Comparison of ENCODE assay signal across 7 mouse cellular contexts in genomic region chrX:153155322-153155721, GRCm38 (mm10). TPM values are rescaled to one million over a fixed set of nuclear protein-coding genes. Genes with fewer than 3 reads are reported as not detected.
A peak's percentile ranks its signal among the peaks of the same experiment; 100 is the strongest.
DNase-seq lines count a peak whose midpoint lies in the region; ATAC-seq and TF ChIP-seq lines count a peak whose summit lies in the region.

No protein-coding gene starts in this region.

- H3K4me3 ChIP-seq in kidney, embryonic 14.5 days (ENCODE audit: low read length): no peak overlapping the region
- H3K4me3 ChIP-seq in ES-Bruce4 (ENCODE audit: low read depth, low read length): no peak overlapping the region

- peak; percentile 11 for DNase-seq in kidney, adult 9 months
- DNase-seq in B cell, adult 2 months: peak; percentile 34 to 43
- peak; percentile 4 for DNase-seq in c-Kit-positive CD71-positive TER-119-positive erythroid progenitor cells, embryonic 14.5 days (ENCODE audit: low spot score)
- peak; percentile 9 to 49 for DNase-seq in kidney, postnatal 36 days
- peak; percentile 15 for DNase-seq in thymus, postnatal 0 days (ENCODE audit: low spot score)

- peak; percentile 60 for TF ChIP-seq CTCF in ES-Bruce4 (IDR thresholded peaks at IDR 0.05; ENCODE audit: low read depth, low read length)

- no peak for TF ChIP-seq POLR2A in ES-Bruce4 (IDR thresholded peaks at IDR 0.05; ENCODE audit: insufficient read depth, low read length)

- H3K9me3 ChIP-seq in kidney, embryonic 14.5 days (ENCODE audit: control insufficient read depth, low read length): no peaks in the 10 kb centered on the region
- no peaks in the 10 kb centered on the region for H3K9me3 ChIP-seq in ES-Bruce4 (replicated peaks; ENCODE audit: control insufficient read depth, insufficient read depth, low read length, poor library complexity, severe bottlenecking)

- H3K36me3 ChIP-seq in kidney, embryonic 14.5 days (ENCODE audit: control insufficient read depth, insufficient read depth, low read length): no peaks in the 10 kb centered on the region
- H3K36me3 ChIP-seq in ES-Bruce4 (ENCODE audit: control insufficient read depth, insufficient read depth, low read length, poor library complexity, severe bottlenecking): no peaks in the 10 kb centered on the region

- no peaks in the 10 kb centered on the region for H3K27me3 ChIP-seq in kidney, embryonic 14.5 days (ENCODE audit: control insufficient read depth, insufficient read depth, low read length)
- H3K27me3 ChIP-seq in ES-Bruce4 (ENCODE audit: control insufficient read depth, insufficient read depth, low read length, poor library complexity, severe bottlenecking): no peaks in the 10 kb centered on the region

- no peak overlapping the region for H3K4me2 ChIP-seq in kidney, embryonic 14.5 days (replicated peaks; ENCODE audit: low read depth, low read length)

- no peak for ATAC-seq in kidney, embryonic 14.5 days (ENCODE audit: low FRiP score, low TSS enrichment)

- no peak overlapping the region for H3K27ac ChIP-seq in kidney, embryonic 14.5 days (ENCODE audit: low read depth, low read length)
- no peak overlapping the region for H3K27ac ChIP-seq in ES-Bruce4 (ENCODE audit: insufficient read depth, low read length)

- 52% methylated on average over 3 of the region's 3 CpGs for WGBS in kidney, embryonic 14.5 days

- no peaks in the 10 kb centered on the region for H3K4me1 ChIP-seq in kidney, embryonic 14.5 days (ENCODE audit: control insufficient read depth, insufficient read depth, low read length)
- no peaks in the 10 kb centered on the region for H3K4me1 ChIP-seq in ES-Bruce4 (ENCODE audit: control insufficient read depth, insufficient read depth, low read length)

- no peak for TF ChIP-seq EP300 in ES-Bruce4 (IDR thresholded peaks at IDR 0.05; ENCODE audit: insufficient read depth, low read depth, low read length)

- no peak overlapping the region for H3K9ac ChIP-seq in kidney, embryonic 14.5 days (ENCODE audit: low read depth, low read length)
- no peak overlapping the region for H3K9ac ChIP-seq in ES-Bruce4 (ENCODE audit: low read depth, poor library complexity, severe bottlenecking)

RNA-seq across cellular contexts. Expression of gene Rragb, which starts 15.5 kb away (rescaled TPM):
- 3.2 and 4.3 TPM in 2 replicates for polyA plus RNA-seq in kidney, embryonic 14.5 days (2014; fragmentation: Nextera tagmentation; extraction: Ambion mirVana)
- polyA plus RNA-seq in ES-Bruce4 (2011; ENCODE audit: insufficient read depth, insufficient read length, low read depth, missing spikeins): 18.9 and 21.6 TPM in 2 replicates
- 0.95 and 1.0 TPM in 2 replicates for polyA plus RNA-seq in thymus, postnatal 0 days (2015; fragmentation: Nextera tagmentation; extraction: Ambion mirVana)

RNA-seq across cellular contexts. Expression of gene Foxr2, which starts 36.7 kb away (rescaled TPM):
- polyA plus RNA-seq in kidney, embryonic 14.5 days (2014; fragmentation: Nextera tagmentation; extraction: Ambion mirVana): 0.11 and 0.16 TPM in 2 replicates
- 1.2 and 1.7 TPM in 2 replicates for polyA plus RNA-seq in ES-Bruce4 (2011; ENCODE audit: insufficient read depth, insufficient read length, low read depth, missing spikeins)
- polyA plus RNA-seq in thymus, postnatal 0 days (2015; fragmentation: Nextera tagmentation; extraction: Ambion mirVana): not detected in 2 replicates
